Mouse (Mus musculus) limb, embryonic 11.5 days (tissue): ENCODE results near the gene Kel. TPM values are rescaled to one million over a fixed set of nuclear protein-coding genes. Genes with fewer than 3 reads are reported as not detected.

Experiments
- ATAC-seq: fragments of 200-750 bp; cut with Nextera tagmentation; 2 replicates; pipeline ENCODE4 v1.8.0; 2017; ENCODE audit warnings: low read depth; ENCODE audit not compliant: insufficient number of reproducible peaks, low FRiP score, low TSS enrichment
- DNase-seq: peaks from one replicate; pipeline ENCODE4 v3.0.0-alpha.2; 2015; ENCODE audit warnings: low spot score
- H3K27ac ChIP-seq: fragments of 300-500 bp; sonication (generic); replicated peaks from 2 replicates; pipeline ENCODE4 v1.5.1; 2014; ENCODE audit warnings: low read depth, mild to moderate bottlenecking, low read length
- H3K27me3 ChIP-seq: fragments of 300-500 bp; sonication (generic); 2 replicates; pipeline ENCODE4 v1.6.1; 2014; ENCODE audit warnings: mild to moderate bottlenecking, low read length, mixed read lengths; ENCODE audit not compliant: control insufficient read depth, insufficient read depth
- H3K36me3 ChIP-seq: fragments of 300-500 bp; sonication (generic); 2 replicates; pipeline ENCODE4 v1.6.1; 2014; ENCODE audit warnings: mild to moderate bottlenecking, low read length, moderate library complexity, mixed read lengths; ENCODE audit not compliant: control insufficient read depth, insufficient read depth
- H3K4me1 ChIP-seq: fragments of 300-500 bp; sonication (generic); 2 replicates; pipeline ENCODE4 v1.6.1; 2014; ENCODE audit warnings: low read length, mixed read lengths; ENCODE audit not compliant: control insufficient read depth, insufficient read depth
- H3K4me2 ChIP-seq: fragments of 300-500 bp; sonication (generic); 2 replicates; pipeline ENCODE4 v1.6.1; 2014; ENCODE audit warnings: low read depth, mild to moderate bottlenecking, moderate library complexity; ENCODE audit not compliant: severe bottlenecking
- H3K4me3 ChIP-seq: fragments of 300-500 bp; sonication (generic); 2 replicates; pipeline ENCODE4 v1.5.1; 2014; ENCODE audit warnings: low read depth, low read length
- H3K9ac ChIP-seq: fragments of 300-500 bp; sonication (generic); 2 replicates; pipeline ENCODE4 v1.6.1; 2014; ENCODE audit warnings: mild to moderate bottlenecking, low read length
- H3K9me3 ChIP-seq: fragments of 300-500 bp; sonication (generic); 2 replicates; pipeline ENCODE4 v1.6.1; 2016; ENCODE audit warnings: low read length; ENCODE audit not compliant: control insufficient read depth
- WGBS: fragments of 180-500 bp; shearing (Covaris S2); extraction: QIAGEN DNeasy Blood & Tissue Kit; methylation state at CpG from one replicate; pipeline ENCODE4 v1.1.7; 2014; 5-methylcytosine and 5-hydroxymethylcytosine counted together
- polyA plus RNA-seq: library from polyadenylated mRNA; unstranded; fragments of >200 nt; fragmentation: Nextera tagmentation; extraction: Ambion mirVana; gene quantifications from 2 replicates; pipeline ENCODE4 v1.2.1, GENCODE M21; 2014

Gene Kel
- polyA plus RNA-seq, 1 experiment from 2014 or later: 7.9 TPM

- no peak for DNase-seq
- Histone ChIP-seq H3K9ac (no peak overlapping the region), H3K36me3 (no peaks in the 10 kb centered on the region), H3K9me3 (no peaks in the 10 kb centered on the region), H3K4me1 (no peaks in the 10 kb centered on the region), H3K27ac (no peak overlapping the region), H3K4me3 (no peak overlapping the region), H3K4me2 (no peak overlapping the region), H3K27me3 (no peaks in the 10 kb centered on the region)
- WGBS: 73% methylated on average over 2 of the region's 2 CpGs
- no peak for ATAC-seq
Observed at GRCm38 (mm10) chr6:41702928-41703327, 1.2 kb downstream of the Kel start.

GRCm38 (mm10) chr6:41701245-41701644 is 2.9 kb downstream of the Kel start:
- DNase-seq: no peak
- no peak overlapping the region for H3K4me3 ChIP-seq
- H3K4me2 ChIP-seq: no peak overlapping the region
- H3K9ac ChIP-seq: no peak overlapping the region
- H3K4me1 ChIP-seq: no peaks in the 10 kb centered on the region
- no peaks in the 10 kb centered on the region for H3K9me3 ChIP-seq
- no peaks in the 10 kb centered on the region for H3K27me3 ChIP-seq
- H3K27ac ChIP-seq: no peak overlapping the region
- WGBS: 86% methylated on average over 1 of the region's 1 CpGs
- ATAC-seq: no peak
- no peaks in the 10 kb centered on the region for H3K36me3 ChIP-seq

- Histone ChIP-seq H3K9ac (no peak overlapping the region), H3K27me3 (no peaks in the 10 kb centered on the region), H3K4me3 (no peak overlapping the region), H3K9me3 (no peaks in the 10 kb centered on the region), H3K4me1 (no peaks in the 10 kb centered on the region), H3K36me3 (no peaks in the 10 kb centered on the region), H3K4me2 (no peak overlapping the region), H3K27ac (no peak overlapping the region)
- WGBS: 85% methylated on average over 1 of the region's 1 CpGs
- DNase-seq (no peak), ATAC-seq (no peak)
Observed at GRCm38 (mm10) chr6:41694407-41694806, 9.7 kb downstream of the Kel start.

- no peak overlapping the region for H3K9ac ChIP-seq
- no peak for ATAC-seq
Observed at GRCm38 (mm10) chr6:41692200-41692599, 11.9 kb downstream of the Kel start.

GRCm38 (mm10) chr6:41685596-41685995 is 18.5 kb downstream of the Kel start:
- H3K4me2 ChIP-seq: no peak overlapping the region
- H3K36me3 ChIP-seq: no peaks in the 10 kb centered on the region
- H3K9ac ChIP-seq: no peak overlapping the region
- H3K27me3 ChIP-seq: no peaks in the 10 kb centered on the region
- no peak overlapping the region for H3K27ac ChIP-seq
- no peaks in the 10 kb centered on the region for H3K4me1 ChIP-seq
- H3K9me3 ChIP-seq: no peaks in the 10 kb centered on the region
- ATAC-seq (no peak), DNase-seq (no peak)
- WGBS: 77% methylated on average over 3 of the region's 3 CpGs
- no peak overlapping the region for H3K4me3 ChIP-seq

More at GRCm38 (mm10) chr6:41692200-41692599, 11.9 kb downstream of the Kel start:
- Histone ChIP-seq H3K27me3 (no peaks in the 10 kb centered on the region), H3K27ac (no peak overlapping the region), H3K4me3 (no peak overlapping the region), H3K36me3 (no peaks in the 10 kb centered on the region), H3K4me1 (no peaks in the 10 kb centered on the region), H3K9me3 (no peaks in the 10 kb centered on the region), H3K4me2 (no peak overlapping the region)
- DNase-seq: no peak

- 90% methylated on average over 5 of the region's 5 CpGs for WGBS
Observed at GRCm38 (mm10) chr6:41684911-41685310, 19.2 kb downstream of the Kel start.

GRCm38 (mm10) chr6:41684131-41684530 is 20.0 kb downstream of the Kel start, which contains the start of gene Llcfc1:
Llcfc1 (plus strand) TSS chr6:41684431.
- Histone ChIP-seq H3K9me3 (no peaks in the 10 kb centered on the region), H3K4me1 (no peaks in the 10 kb centered on the region), H3K27me3 (no peaks in the 10 kb centered on the region), H3K36me3 (no peaks in the 10 kb centered on the region), H3K4me3 (no peak within 1 kb of the TSS), H3K27ac (no peak within 1 kb of the TSS), H3K9ac (no peak within 1 kb of the TSS), H3K4me2 (no peak within 1 kb of the TSS)
- no peak for ATAC-seq
- WGBS: 75% methylated on average over 2 of the region's 2 CpGs
- no peak for DNase-seq

More at GRCm38 (mm10) chr6:41684911-41685310, 19.2 kb downstream of the Kel start:
- Histone ChIP-seq H3K27me3 (no peaks in the 10 kb centered on the region), H3K27ac (no peak overlapping the region), H3K9ac (no peak overlapping the region), H3K4me2 (no peak overlapping the region), H3K36me3 (no peaks in the 10 kb centered on the region), H3K4me3 (no peak overlapping the region), H3K4me1 (no peaks in the 10 kb centered on the region), H3K9me3 (no peaks in the 10 kb centered on the region)
- ATAC-seq: no peak
- no peak for DNase-seq

- Histone ChIP-seq H3K27me3 (no peaks in the 10 kb centered on the region), H3K4me2 (no peak overlapping the region), H3K9me3 (no peaks in the 10 kb centered on the region), H3K4me1 (no peaks in the 10 kb centered on the region), H3K27ac (no peak overlapping the region), H3K36me3 (no peaks in the 10 kb centered on the region), H3K4me3 (no peak overlapping the region), H3K9ac (no peak overlapping the region)
- WGBS: 62% methylated on average over 5 of the region's 5 CpGs
- DNase-seq (no peak), ATAC-seq (no peak)
Observed at GRCm38 (mm10) chr6:41681656-41682055, 22.5 kb downstream of the Kel start.

- no peak within 1 kb of the TSS for H3K9ac ChIP-seq
- H3K4me1 ChIP-seq: no peaks in the 10 kb centered on the region
- H3K9me3 ChIP-seq: no peaks in the 10 kb centered on the region
- no peak within 1 kb of the TSS for H3K27ac ChIP-seq
- no peak within 1 kb of the TSS for H3K4me3 ChIP-seq
- ATAC-seq: no peak
- 61% methylated on average over 1 of the region's 1 CpGs for WGBS
- H3K36me3 ChIP-seq: no peaks in the 10 kb centered on the region
- H3K27me3 ChIP-seq: no peaks in the 10 kb centered on the region
- DNase-seq: no peak
- H3K4me2 ChIP-seq: no peak within 1 kb of the TSS
Observed at GRCm38 (mm10) chr6:41680669-41681068, 23.5 kb downstream of the Kel start, which contains the start of gene Trpv5. Trpv5 (minus strand) TSS chr6:41680769.
